Mouse (Mus musculus) heart, embryonic 14.5 days (tissue): ENCODE results near the gene Rsu1. TPM values are rescaled to one million over a fixed set of nuclear protein-coding genes. Genes with fewer than 3 reads are reported as not detected.

Source experiments
- ATAC-seq: fragments of 200-750 bp; cut with Nextera tagmentation; 2 replicates; pipeline ENCODE4 v1.8.0; 2017; ENCODE audit warnings: low read depth, moderate TSS enrichment; ENCODE audit not compliant: insufficient number of reproducible peaks, insufficient read depth, low FRiP score
- H3K27ac ChIP-seq, 2 experiments: fragments of 200-500 bp in 1 of 2; fragments of 300-500 bp in 1 of 2; sonication (generic) in 1 of 2; replicated peaks in 1 of 2; 2 replicates each; pipeline ENCODE4 v1.5.1; 2012 to 2014; ENCODE audit warnings: low read depth in 2 of 2, low read length in 2 of 2, control low read depth in 1 of 2, mild to moderate bottlenecking in 1 of 2, mixed read lengths in 1 of 2; ENCODE audit not compliant: control insufficient read depth in 1 of 2, insufficient read depth in 1 of 2
- H3K27me3 ChIP-seq: fragments of 300-500 bp; sonication (generic); 2 replicates; pipeline ENCODE4 v1.6.1; 2014; ENCODE audit warnings: mild to moderate bottlenecking, low read length, control low read depth; ENCODE audit not compliant: control insufficient read depth, insufficient read depth
- H3K36me3 ChIP-seq: fragments of 300-500 bp; sonication (generic); 2 replicates; pipeline ENCODE4 v1.6.1; 2014; ENCODE audit warnings: mild to moderate bottlenecking, control low read depth, low read length, mixed read lengths; ENCODE audit not compliant: control insufficient read depth, insufficient read depth
- H3K4me1 ChIP-seq, 2 experiments: fragments of 200-500 bp in 1 of 2; fragments of 300-500 bp in 1 of 2; sonication (generic) in 1 of 2; 2 replicates each; pipeline ENCODE4 v1.6.1; 2012 to 2014; ENCODE audit warnings: low read length in 2 of 2, control low read depth in 1 of 2, mixed read lengths in 1 of 2; ENCODE audit not compliant: control insufficient read depth in 2 of 2, insufficient read depth in 2 of 2
- H3K4me2 ChIP-seq: fragments of 300-500 bp; sonication (generic); 2 replicates; pipeline ENCODE4 v1.6.1; 2014; ENCODE audit warnings: mild to moderate bottlenecking, low read length
- H3K4me3 ChIP-seq, 2 experiments: fragments of 200-500 bp in 1 of 2; fragments of 300-500 bp in 1 of 2; sonication (generic) in 1 of 2; 2 replicates each; pipeline ENCODE4 v1.5.1; 2012 to 2014; ENCODE audit warnings: low read length in 2 of 2, mild to moderate bottlenecking in 2 of 2, control low read depth in 1 of 2, low read depth in 1 of 2, moderate library complexity in 1 of 2; ENCODE audit not compliant: control insufficient read depth in 1 of 2, insufficient read depth in 1 of 2
- H3K9ac ChIP-seq: fragments of 300-500 bp; sonication (generic); 2 replicates; pipeline ENCODE4 v1.6.1; 2014; ENCODE audit warnings: mild to moderate bottlenecking, low read length
- H3K9me3 ChIP-seq: fragments of 300-500 bp; sonication (generic); 2 replicates; pipeline ENCODE4 v1.6.1; 2016; ENCODE audit warnings: low read length, control low read depth; ENCODE audit not compliant: control insufficient read depth
- WGBS: fragments of 180-500 bp; shearing (Covaris S2); extraction: QIAGEN DNeasy Blood & Tissue Kit; methylation state at CpG from one replicate; pipeline ENCODE4 v1.1.7; 2014; 5-methylcytosine and 5-hydroxymethylcytosine counted together
- polyA plus RNA-seq: library from polyadenylated mRNA; unstranded; fragments of >200 nt; fragmentation: Nextera tagmentation; extraction: Ambion mirVana; gene quantifications from 2 replicates; pipeline ENCODE4 v1.2.1, GENCODE M21; 2014

Rsu1 gene
- polyA plus RNA-seq, 1 experiment from 2014 or later = 147 TPM

GRCm38 (mm10) chr2:13090841-13091240 lies 180.4 kb downstream of the Rsu1 start:
- no peak for ATAC-seq
- H3K4me2 ChIP-seq = no peak overlapping the region
- H3K9ac ChIP-seq = no peak overlapping the region
- no peaks in the 10 kb centered on the region for H3K9me3 ChIP-seq
- H3K36me3 ChIP-seq = no peaks in the 10 kb centered on the region
- no peak overlapping the region for H3K27ac ChIP-seq
- H3K27me3 ChIP-seq = no peaks in the 10 kb centered on the region
- 95% methylated on average over 1 of the region's 1 CpGs for WGBS
- H3K4me1 ChIP-seq = no peaks in the 10 kb centered on the region; a peak in 1 of 4 replicates
- H3K4me3 ChIP-seq = no peak overlapping the region

GRCm38 (mm10) chr2:13089861-13090260 lies 181.4 kb downstream of the Rsu1 start:
- 70% methylated on average over 4 of the region's 4 CpGs for WGBS
- no peak for ATAC-seq
- H3K27ac ChIP-seq = no peak overlapping the region

GRCm38 (mm10) chr2:13088266-13088665 lies 182.9 kb downstream of the Rsu1 start:
- WGBS = 62% methylated on average over 4 of the region's 4 CpGs
- Histone ChIP-seq H3K27me3 (no peaks in the 10 kb centered on the region), H3K4me1 (no peaks in the 10 kb centered on the region; a peak in 1 of 4 replicates), H3K9ac (no peak overlapping the region), H3K27ac (no peak overlapping the region), H3K4me2 (no peak overlapping the region), H3K4me3 (no peak overlapping the region), H3K36me3 (no peaks in the 10 kb centered on the region), H3K9me3 (no peaks in the 10 kb centered on the region)
- no peak for ATAC-seq

More at GRCm38 (mm10) chr2:13089861-13090260, 181.4 kb downstream of the Rsu1 start:
- Histone ChIP-seq H3K9ac (no peak overlapping the region), H3K4me2 (no peak overlapping the region), H3K4me3 (no peak overlapping the region), H3K9me3 (no peaks in the 10 kb centered on the region), H3K4me1 (no peaks in the 10 kb centered on the region; a peak in 1 of 4 replicates), H3K27me3 (no peaks in the 10 kb centered on the region), H3K36me3 (no peaks in the 10 kb centered on the region)

- Histone ChIP-seq H3K36me3 (no peaks in the 10 kb centered on the region), H3K27ac (no peak overlapping the region), H3K4me1 (no peaks in the 10 kb centered on the region; a peak in 1 of 4 replicates), H3K9ac (no peak overlapping the region), H3K4me2 (no peak overlapping the region), H3K9me3 (no peaks in the 10 kb centered on the region), H3K27me3 (no peaks in the 10 kb centered on the region), H3K4me3 (no peak overlapping the region)
- 92% methylated on average over 2 of the region's 2 CpGs for WGBS
- ATAC-seq = no peak
These were observed 183.4 kb downstream of the Rsu1 start for GRCm38 (mm10) chr2:13087811-13088210.

GRCm38 (mm10) chr2:13084223-13084622 lies 187.0 kb downstream of the Rsu1 start:
- H3K4me2 ChIP-seq = no peak overlapping the region
- ATAC-seq = no peak
- H3K27me3 ChIP-seq = no peaks in the 10 kb centered on the region
- no peaks in the 10 kb centered on the region for H3K9me3 ChIP-seq
- H3K36me3 ChIP-seq = no peaks in the 10 kb centered on the region
- 82% methylated on average over 5 of the region's 5 CpGs for WGBS
- H3K27ac ChIP-seq = no peak overlapping the region
- no peak overlapping the region for H3K9ac ChIP-seq
- no peaks in the 10 kb centered on the region for H3K4me1 ChIP-seq
- H3K4me3 ChIP-seq = no peak overlapping the region

GRCm38 (mm10) chr2:13080476-13080875 lies 190.7 kb downstream of the Rsu1 start:
- Histone ChIP-seq H3K9me3 (no peaks in the 10 kb centered on the region), H3K27ac (no peak overlapping the region), H3K27me3 (no peaks in the 10 kb centered on the region), H3K36me3 (peaks cover 14% of the 10 kb centered on the region), H3K4me2 (no peak overlapping the region), H3K4me3 (no peak overlapping the region), H3K4me1 (no peaks in the 10 kb centered on the region), H3K9ac (no peak overlapping the region)
- WGBS = 68% methylated on average over 2 of the region's 2 CpGs
- ATAC-seq = no peak

GRCm38 (mm10) chr2:13072243-13072642 lies 199.0 kb downstream of the Rsu1 start:
- no peak overlapping the region for H3K4me3 ChIP-seq
- no peak for ATAC-seq
- H3K27me3 ChIP-seq = no peaks in the 10 kb centered on the region

GRCm38 (mm10) chr2:13060426-13061170 lies 210.6 kb downstream of the Rsu1 start:
- no peaks in the 10 kb centered on the region for H3K4me1 ChIP-seq
- ATAC-seq = no peak
- no peaks in the 10 kb centered on the region for H3K27me3 ChIP-seq
- H3K4me2 ChIP-seq = no peak overlapping the region
- 81% methylated on average over 5 of the region's 5 CpGs for WGBS
- H3K27ac ChIP-seq = no peak overlapping the region
- H3K4me3 ChIP-seq = no peak overlapping the region
- no peaks in the 10 kb centered on the region for H3K36me3 ChIP-seq
- no peaks in the 10 kb centered on the region for H3K9me3 ChIP-seq
- H3K9ac ChIP-seq = no peak overlapping the region

More at GRCm38 (mm10) chr2:13072243-13072642, 199.0 kb downstream of the Rsu1 start:
- Histone ChIP-seq H3K4me1 (no peaks in the 10 kb centered on the region), H3K9me3 (no peaks in the 10 kb centered on the region), H3K9ac (no peak overlapping the region), H3K36me3 (peaks cover 21% of the 10 kb centered on the region), H3K27ac (no peak overlapping the region), H3K4me2 (no peak overlapping the region)
